Mouse (Mus musculus): ENCODE results near the gene Tbcb.
"Not testable (repeated sequence)": the region's sequence is repeated elsewhere in the genome, so short reads cannot be mapped to it uniquely, and the experiment has no call there.

Tbcb gene

DNA sequence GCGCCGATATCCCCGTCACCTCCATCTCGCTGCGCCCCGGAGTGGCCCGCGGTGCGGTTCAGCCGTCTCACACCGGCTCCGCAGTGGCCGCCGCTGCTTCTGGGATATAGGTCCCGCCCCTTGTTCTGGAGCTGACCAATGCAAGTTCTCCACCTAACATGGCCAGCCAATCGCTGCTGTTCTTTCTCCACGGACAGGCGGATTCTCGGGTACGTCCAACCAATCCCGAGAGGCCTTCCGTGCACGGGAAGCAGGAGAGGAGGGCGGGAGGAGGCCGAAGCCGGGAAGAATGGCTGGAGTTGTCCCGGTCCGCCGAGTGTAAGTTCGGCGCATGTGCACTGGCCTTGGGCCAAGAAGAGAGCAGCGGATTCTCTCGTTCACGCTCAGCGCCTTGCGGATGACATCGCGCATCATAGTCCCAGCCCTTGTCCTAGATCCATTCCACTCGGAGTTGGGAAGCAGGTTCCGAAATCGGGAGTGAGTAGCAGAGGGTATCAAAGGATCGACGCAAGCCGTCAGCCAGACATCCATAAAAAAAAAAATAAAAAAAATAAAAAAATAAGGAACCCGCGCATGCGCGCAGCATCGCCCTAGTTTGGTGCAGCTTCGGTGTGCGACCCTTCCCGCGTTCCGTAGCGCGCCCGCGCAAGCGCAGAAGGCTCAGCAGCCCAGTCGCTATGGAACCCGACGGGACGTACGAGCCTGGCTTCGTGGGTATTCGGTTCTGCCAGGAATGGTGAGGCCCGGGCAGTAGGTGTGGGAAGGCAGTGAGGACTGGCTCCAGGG is at the start of gene Tbcb, which contains the start of gene Polr2i:
Gene Tbcb (minus strand): TSS at position 604 of the 786 bp plus-strand sequence.
Gene Polr2i (plus strand): TSS at position 280 of the 786 bp plus-strand sequence.
- DNase-seq = peak; percentile 93 to 94

DNA sequence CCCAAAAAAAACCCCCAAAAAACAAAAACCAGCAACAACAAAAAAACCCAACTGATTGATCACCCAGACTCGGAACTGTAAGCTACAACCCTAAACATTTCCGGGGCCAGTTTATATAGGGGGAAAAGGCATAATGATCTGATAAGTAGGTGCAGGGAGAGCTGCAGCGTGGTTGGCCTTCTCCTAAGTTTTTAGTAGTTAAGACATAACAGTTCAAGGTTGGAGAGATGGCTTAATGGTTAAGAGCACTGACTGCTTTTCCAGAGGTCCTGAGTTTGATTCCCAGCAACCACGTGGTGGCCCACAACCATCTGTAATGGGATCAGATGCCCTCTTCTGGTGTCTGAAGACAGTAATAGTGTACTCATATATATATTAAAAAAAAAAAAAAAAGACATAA is 49.5 kb upstream of the Tbcb start:
- no peak for DNase-seq

DNA sequence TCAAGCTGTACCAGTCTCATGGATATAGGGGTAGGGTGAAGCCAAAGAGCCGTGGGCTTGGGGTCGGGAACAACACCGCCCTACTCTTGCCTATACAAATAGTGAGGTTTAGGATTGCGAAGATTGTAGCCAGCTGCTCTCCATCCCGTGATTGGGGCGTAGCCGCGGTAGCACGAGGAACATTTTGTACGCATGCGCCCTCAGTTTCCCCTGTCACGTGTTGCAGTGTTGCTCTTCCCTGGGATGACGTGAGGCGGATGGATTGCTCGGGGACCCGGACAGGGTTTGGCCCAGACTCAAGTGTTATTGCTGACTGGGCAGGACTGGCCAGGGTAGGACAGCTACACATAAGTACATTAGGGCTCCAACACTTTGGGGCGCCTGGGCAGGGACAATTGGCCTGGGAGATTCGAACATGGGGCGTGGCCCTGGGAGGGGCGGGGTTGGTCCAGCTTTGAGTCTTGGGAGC is 48.6 kb upstream of the Tbcb start:
- DNase-seq = peak; percentile 69 to 78

DNA sequence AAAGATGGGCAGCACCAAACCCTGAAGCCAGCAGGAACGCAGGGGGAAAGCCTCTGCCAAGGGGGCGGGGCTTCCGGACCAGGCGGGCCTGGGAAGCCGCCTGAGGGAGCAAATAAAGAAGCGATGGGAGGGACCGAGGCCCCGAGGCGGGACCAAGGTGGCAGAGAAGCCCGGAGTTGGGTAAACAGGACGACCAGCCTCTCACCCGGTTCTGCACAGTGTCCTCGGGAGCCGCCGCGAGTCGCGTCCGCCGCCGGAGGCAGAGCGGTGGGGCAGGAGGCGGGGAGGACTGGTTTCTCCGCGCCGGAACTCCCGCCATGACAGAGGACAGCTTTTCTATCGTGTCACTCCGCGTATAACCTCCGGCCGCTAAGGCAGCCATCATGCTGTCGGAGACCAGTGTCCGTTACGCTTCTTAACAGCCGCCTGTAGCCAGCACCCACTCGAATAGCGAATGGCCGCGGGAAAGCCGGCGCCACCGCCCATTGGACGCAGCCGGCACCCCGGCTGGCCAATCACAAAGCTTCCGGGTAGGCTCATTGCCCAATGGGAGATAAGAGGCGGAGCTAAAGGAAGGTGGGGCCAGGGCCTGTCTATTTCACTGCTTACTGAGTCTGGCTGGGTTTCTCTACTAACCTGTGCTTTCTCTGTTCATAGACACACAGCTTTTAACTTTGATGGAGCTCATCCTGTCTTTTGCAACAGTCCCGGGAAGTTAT is 48.0 kb upstream of the Tbcb start, which contains the start of the genes Thap8 and Wdr62:
Gene Thap8 (plus strand): TSS at position 144 of the 719 bp plus-strand sequence.
Gene Wdr62 (minus strand): TSS at position 469 of the 719 bp plus-strand sequence.
- DNase-seq = peak; percentile 86 to 90

DNA sequence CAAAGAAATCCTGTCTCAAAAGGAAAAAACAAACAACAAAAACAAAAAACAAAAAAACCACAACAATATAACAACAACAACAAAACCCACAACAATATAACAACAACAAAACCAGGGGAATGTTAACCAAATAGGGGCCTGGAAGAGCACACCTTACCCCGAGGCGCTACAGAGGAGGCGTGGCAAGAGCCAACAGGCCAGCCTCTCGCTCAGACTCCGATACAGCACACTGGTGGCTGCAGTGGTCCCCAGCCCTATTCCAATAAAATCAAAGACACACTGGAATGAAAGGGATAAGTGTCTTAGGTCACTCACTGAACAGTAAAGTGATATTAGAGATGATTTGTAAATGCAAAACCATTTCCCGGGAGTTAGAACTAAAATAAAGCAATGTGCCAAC is 47.5 kb upstream of the Tbcb start:
- DNase-seq = no peak

DNA sequence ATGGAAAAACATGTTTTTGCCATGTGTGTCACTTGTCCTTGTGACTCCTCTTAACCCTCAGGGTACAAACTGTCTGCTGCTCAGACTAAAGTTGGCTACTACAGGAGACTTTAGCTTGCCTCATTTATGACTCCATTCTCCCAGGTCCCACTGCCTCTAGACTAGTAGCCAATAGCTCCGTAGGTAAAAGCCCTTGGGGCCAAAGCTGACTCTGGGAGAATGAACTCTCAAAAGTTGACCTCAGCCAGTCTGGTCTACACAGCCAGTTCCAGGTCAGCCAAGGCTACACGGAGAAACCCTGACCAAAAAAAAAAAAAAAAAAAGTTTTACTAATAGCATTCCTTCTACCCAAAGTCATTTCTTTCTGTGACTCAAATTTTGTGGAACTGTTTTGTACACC is 46.8 kb upstream of the Tbcb start:
- no peak for DNase-seq

DNA sequence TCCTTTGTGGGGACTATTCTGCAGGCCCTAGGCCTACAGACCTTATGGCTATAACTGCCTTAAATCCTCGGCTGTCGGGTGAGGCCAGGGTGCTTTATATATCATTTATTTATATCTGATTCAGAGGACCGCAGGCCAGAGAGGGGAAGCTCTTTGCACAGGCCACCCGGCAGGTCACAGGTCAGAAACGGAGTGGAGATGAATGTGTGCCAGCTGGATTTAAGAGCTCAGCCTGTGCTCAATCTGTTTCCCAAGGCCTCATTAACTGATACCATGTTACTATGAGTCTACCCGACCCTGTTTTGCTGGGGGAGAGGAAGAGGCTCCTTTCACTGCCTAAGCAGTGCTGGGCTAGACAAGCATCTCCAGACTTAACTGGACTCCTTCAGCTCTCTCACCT is 42.3 kb upstream of the Tbcb start:
- DNase-seq = no peak

DNA sequence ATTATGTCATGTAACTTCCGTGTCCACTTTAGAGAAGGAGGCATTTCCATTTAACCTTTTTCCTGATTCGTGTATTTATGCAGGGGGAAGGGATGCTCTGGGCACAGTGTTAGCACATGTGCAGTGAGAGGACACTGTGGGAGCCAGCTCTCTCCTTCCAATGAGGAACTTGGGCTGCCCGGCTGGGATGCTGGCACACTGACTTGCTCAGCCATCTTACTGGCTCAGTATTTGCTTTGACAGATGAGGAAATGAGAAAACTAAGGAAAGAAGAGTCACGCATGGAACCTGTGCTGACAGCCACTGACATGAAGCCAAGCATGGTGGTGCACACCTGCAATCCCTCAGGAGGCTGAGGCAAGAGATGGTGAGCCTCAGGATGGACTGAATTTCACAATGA is 37.6 kb upstream of the Tbcb start:
- no peak for DNase-seq

DNA sequence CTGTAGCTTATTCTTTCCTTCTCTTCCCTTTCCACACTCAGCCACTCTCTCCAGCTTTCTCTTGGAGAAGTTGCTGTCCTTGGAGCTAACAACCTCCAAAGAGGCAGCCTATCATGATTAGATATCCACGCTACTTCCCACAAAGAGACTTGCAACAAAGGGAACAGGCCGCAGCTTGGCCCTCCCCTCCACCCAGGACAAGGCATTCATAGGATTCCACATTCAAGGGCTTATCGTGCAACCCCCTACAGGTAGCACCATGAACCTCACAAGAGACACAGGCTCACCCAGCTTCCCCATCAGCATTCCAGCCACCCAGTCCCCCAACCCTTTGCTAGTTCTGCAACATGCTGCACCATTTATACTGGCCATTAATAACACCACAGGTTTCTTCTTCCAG is 34.7 kb upstream of the Tbcb start:
- no peak for DNase-seq

DNA sequence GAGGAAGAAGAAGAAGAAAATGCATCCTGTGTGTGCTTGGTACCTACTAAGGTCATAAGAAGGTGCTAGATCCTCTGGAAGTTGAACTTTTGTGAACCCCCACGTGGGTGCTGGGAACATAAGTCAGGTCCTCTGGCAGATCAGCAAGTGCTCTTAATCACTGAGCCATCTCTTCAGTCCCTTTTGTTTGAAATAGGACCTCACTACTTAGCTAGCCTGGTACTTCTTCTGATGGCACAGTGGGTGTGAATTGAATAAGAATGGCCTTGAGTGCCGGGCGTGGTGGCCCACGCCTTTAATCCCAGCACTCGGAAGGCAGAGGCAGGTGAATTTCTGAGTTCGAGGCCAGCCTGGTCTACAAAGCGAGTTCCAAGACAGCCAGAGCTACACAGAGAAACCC is 33.9 kb upstream of the Tbcb start:
- no peak for DNase-seq

DNA sequence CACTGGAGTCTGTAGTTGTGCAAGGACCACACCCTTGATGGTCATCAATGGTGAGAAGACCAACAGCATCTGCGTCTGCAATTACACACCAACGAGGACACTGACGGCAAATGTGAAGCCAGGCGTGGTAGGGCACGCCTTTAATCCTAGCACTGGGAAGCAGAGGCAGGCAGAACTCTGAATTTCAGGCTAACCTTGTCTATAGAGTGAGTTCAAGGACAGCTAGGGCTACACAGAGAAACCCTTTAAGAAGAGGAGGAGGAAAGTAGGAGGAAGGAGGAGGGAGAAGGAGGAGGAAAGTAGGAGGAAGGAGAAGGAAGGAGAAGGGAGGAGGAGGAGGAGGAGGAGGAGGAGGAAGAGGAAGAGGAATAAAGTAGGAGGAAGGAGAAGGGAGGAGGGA is 33.5 kb upstream of the Tbcb start:
- no peak for DNase-seq

DNA sequence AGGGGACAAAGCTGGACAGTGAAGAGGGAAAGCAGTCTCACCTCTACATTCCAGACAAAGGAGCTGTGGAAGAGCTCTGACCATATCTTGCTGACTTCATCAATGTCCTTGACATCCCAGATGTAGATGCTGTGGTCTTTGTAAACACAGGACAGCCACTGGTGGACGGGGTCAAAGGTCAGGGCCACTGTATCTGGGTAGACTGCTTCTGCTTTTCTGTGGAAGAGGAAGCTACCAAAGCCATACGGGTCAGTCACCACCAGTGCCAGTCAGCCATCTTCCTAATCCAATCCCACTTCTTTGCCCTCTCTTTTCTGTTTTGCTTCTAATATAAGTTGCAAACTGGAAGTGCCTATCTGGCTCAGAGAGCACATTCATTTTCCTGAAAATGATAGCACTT is 33.0 kb upstream of the Tbcb start:
- no peak for DNase-seq

DNA sequence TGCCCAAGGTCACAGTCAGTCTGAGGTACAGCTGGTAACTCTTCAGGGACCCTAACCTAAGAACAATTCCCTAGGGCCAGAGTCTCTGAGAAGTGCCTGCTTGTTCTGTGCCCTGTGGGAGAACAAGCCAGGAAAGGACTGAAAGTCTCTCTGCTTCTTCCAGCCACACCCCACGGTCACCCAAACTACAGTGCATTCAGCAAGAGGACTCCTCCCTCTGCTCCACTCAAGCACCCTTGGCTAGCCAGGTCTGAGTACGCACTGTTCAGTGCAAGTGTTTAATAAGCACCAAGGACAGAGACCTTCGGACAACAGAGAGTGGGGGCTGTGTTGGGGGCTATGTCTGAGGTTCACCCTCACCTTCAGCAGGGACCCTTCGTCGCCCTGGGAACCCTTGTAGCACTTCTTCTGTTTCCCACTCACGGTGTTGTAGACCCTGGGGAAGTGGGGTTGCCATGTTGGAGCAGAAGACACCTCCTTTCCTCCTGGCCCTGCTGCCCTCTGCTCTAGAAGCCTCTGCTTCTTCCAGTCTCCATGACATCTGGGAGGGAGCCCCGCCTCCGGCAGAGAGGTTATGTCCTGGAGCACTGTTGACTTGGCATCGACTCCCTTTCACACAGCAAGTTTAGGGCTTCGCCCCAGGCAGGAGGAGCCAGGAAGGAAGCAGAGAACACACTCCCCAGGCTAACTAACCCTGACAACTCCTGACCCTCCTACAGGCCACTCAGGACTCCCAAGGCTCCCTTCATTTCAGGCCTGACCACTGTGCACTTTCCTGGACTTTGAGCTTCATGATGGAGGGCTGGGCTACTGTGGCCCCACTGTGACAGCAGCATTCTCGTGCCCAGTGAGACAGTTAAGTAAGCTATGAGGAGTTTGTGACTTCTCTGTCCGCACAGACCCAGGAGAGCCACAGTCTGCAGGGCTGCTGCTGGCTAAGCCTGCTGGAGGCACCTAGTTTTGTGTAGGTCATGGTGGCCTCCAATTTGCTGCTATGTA is 20.2 kb upstream of the Tbcb start:
- no peak for DNase-seq

DNA sequence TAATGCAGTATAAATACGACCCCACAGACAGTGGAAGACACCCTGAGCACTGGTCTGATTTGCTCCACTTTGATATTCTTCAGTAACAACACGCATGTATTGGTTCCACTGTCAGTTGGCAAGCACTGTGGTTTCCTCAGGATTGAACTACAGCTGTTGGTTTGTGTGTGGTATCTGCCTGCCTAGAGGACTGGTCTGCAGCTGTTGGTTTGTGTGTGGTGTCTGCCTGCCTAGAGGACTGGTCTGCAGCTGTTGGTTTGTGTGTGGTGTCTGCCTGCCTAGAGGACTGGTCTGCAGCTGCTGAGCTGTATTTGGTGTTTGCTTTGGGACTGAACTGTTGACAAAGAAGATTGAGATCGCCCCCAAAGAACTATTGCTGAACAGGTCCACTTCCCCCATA is 5.3 kb upstream of the Tbcb start:
- DNase-seq = not testable (repeated sequence)

DNA sequence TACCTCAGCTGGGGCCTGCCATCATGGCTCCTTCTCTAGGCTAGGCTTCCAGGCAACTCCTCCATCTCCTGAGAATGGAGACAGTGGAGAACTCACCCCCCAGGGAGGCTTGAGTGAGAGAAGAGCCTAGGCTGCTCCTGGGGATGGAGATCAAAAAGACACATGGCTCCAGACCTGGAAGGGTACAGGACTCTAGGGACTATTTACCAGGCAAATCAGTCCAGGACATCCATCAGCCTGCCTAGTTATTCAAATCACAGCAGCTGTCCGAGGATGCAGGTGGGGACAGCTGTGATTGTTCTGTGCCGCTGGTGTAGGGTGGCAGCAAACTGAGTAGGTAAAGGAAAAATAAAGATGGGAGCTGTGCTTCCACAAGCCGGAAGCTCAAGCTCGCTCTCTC is 3.6 kb upstream of the Tbcb start, which contains the start of gene Ovol3:
Gene Ovol3 (minus strand): TSS at position 101 of the 400 bp plus-strand sequence.
- no peak for DNase-seq

DNA sequence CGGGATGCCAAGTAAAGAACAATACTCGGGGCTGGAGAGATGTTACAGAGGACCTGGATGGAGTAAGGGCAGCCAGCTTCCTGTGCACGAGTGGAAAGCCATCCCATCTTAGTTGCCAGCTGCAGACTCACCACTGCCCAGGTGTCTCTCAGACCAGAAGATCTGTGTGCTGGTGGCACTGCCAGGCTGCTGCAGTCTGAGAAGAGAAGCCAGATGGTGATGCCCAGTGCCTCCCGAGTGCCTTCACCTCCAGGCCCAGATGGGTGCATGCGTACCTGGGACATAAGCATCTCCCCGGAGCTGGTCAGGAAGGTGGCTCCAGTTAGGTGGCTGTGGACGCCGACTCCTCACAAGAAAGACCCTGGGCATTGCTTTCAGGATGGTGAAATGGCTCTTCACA is 3.0 kb upstream of the Tbcb start:
- no peak for DNase-seq

DNA sequence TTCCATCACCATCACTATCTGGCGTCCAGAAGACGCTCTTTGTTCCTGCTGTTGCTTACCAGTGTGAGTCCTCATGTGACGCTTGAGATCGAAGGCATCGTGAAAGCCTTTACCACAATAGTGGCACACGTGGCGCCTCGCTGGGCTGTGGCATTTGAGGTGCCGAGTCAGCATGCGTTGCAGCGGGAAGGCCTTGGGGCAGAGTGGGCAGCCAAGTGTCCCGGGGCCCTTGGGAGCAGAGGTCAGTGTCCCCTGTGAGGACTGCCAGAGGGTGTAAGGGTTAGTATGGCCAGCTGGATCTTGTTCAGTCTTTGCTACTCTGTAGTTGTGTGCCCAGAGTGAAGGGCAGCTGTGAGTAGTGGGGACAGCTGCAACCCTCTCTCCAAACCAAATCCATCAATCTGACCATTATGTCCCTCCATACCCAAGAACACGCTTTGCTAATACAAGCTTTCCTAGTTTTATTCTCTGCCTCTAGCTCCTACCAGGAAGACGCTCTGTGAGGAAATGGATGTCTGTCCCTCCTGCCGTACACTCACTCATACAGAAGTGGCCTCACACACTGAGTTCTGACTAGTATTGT is 2.3 kb upstream of the Tbcb start:
- DNase-seq = no peak

DNA sequence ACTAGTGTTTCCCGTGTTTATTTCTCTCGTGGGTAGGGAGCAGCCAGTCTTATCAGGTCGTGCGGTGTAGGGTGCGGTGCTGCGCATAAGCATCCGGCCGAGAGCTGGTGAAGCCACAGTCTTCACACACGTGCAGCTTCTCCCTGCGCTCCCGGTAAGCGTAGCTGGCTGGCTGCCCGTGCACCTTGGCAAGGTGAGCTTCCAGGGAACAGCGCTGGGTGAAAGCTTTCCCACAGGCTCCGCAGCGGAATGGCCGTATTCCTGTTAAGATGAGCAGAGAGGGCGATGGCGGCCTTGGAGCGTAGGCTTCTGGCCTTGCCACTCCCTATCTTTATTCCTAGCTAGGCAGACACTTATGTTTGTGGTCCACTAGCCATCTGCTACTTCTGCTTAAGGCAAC is 1.3 kb upstream of the Tbcb start:
- DNase-seq = peak in 1 of 2 experiments; percentile 23

DNA sequence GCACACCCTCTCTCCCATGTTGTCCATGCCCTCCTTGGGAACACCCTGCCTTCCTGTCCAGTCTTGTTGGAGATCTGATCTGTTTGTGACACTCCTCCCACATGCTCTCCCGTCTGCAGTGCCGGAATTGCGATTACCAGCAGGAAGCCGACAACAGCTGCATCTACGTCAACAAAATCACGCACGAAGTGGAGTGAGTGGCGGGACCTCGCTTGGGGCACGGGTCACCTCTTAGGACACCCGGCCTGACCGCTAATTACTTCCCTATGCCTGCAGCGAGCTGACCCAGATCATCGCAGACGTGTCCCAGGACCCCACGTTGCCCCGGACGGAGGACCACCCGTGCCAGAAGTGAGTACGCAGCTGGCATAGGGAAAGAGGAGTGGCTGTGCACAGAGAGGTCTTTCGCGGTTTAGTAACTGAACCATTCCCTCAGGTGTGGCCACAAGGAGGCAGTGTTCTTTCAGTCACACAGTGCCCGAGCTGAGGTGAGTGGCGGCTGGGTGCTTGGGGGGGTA is 618 bp upstream of the Tbcb start:
- peak; percentile 58 to 64 for DNase-seq

DNA sequence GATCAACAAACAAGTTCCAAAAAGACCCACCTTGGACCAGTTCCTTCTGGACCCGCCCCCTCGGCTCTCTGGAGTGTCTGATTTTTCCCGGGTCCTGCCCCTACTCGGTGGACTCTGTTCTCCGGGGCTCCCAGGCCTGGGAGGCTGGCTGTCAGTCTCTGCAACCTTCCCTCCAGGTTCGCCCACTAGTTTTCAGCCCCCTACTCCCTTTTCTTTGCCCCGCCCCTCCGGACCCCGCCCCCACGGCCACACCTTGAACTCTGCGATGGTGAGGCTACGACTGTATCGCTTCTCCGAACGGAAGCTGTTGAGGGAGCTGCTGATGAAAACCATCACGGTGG is 774 bp downstream of the Tbcb start:
- no peak for DNase-seq

DNA sequence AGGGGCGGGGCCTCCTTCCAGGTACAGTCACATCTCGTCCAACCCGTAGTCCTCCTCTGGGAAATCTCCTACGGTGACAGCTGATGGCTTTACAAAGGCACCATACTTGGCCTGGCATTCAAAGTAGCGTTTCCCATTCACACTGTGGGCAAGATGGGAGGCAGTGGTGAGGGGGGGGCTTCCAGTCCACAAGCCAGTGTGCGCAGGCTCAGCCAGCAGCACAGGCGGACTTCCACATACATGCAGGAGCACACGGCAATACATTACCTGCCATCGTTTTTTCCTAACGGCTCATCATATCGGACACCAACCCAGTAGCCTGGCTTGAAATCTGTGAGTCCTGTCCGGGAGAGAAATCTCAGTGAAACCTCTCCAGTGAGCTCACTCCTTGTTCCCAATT is 7.9 kb downstream of the Tbcb start:
- DNase-seq = no peak

DNA sequence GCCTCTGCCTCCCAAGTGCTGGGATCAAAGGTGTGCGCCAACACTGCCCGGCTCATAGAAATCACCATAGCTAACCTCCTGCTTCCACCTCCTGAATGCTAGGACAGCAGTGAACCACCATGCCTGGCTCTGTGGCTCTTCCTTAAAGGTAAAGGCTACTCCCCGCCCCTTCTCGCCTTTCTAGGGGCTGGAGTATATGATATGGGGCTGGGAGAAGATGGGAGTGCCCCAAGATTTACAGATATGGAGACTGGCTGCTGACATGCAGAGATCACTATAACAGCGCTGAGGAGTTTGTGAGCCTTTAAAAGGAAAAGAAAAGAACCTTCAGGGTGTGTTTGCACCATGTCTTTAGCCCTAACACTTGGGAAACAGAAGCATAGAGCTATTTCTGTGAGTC is 9.9 kb downstream of the Tbcb start:
- no peak for DNase-seq

Data from thymus, postnatal 36 days (tissue).